Mouse (Mus musculus) embryonic fibroblast, embryonic 13.5 days (primary cell): ENCODE measurements around the gene Gm26620.

Experiments used
- CTCF ChIP-seq: IDR thresholded peaks from 2 replicates; pipeline ENCODE4 v1.5.1; 2011; ENCODE audit warnings: mild to moderate bottlenecking, control low read depth, low read length, moderate library complexity, borderline replicate concordance; ENCODE audit not compliant: insufficient read depth
- POLR2A ChIP-seq: IDR thresholded peaks from 2 replicates; pipeline ENCODE4 v1.6.1; 2011; ENCODE audit warnings: low read depth, mild to moderate bottlenecking, control low read depth, low read length, moderate library complexity

GRCm38 (mm10) chr1:170919308-170919707 lies 34.4 kb downstream of the Gm26620 start:
- TF ChIP-seq POLR2A (no peak), CTCF (no peak)
